Mouse (Mus musculus) E14TG2a.4 (cell line): Measurements from ENCODE around the gene Tulp4.

ENCODE experiments used
- CTCF ChIP-seq: conservative IDR thresholded peaks from 2 replicates; pipeline ENCODE4 v1.5.1; 2014; ENCODE audit warnings: low read length
- NANOG ChIP-seq: IDR thresholded peaks from 2 replicates; pipeline ENCODE4 v1.6.1; 2014; ENCODE audit warnings: borderline replicate concordance, low read length, mixed read lengths
- POU5F1 ChIP-seq: IDR thresholded peaks from 2 replicates; pipeline ENCODE4 v1.6.1; 2014; ENCODE audit warnings: low read length, borderline replicate concordance

- TF ChIP-seq POU5F1 (no peak), CTCF (peak; percentile 81), NANOG (no peak)
These were observed 8.4 kb upstream of the Tulp4 start for GRCm38 (mm10) chr17:6097884-6098283.
